Mouse (Mus musculus) MEL-GATA-1-ER (cell line): ENCODE measurements at regions not wholly inside any gene's neighbourhood (a gene's known extent, or its start where the extent isn't known, plus 50 kb on each side); places are given as distances from the start of the nearest gene placed in this dataset.

Experiments used
- DNase-seq: peaks from one replicate; pipeline ENCODE4 v3.0.0-alpha.2; 2012; ENCODE audit warnings: low read depth; ENCODE audit errors: extremely low read depth

DNA sequence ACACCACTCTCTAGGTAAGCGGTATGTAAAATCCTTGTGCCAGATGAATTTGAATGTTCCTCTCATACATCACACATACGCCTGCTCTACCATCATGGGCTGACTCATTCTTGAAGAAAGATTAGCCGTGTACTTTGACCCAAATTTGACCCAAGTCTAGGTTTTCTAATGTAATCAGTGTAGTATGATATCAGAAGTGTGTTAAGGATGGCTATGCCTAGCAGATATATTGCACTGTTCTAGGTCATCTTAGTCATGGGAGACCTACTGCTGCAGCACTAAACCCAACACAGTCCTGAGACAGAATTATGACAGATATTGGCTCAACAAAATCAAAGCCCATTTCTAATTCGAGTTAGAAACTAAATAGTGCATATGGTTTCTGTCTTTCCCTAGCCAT lies 255.1 kb downstream of the Fam49a start:
- DNase-seq, result no peak

DNA sequence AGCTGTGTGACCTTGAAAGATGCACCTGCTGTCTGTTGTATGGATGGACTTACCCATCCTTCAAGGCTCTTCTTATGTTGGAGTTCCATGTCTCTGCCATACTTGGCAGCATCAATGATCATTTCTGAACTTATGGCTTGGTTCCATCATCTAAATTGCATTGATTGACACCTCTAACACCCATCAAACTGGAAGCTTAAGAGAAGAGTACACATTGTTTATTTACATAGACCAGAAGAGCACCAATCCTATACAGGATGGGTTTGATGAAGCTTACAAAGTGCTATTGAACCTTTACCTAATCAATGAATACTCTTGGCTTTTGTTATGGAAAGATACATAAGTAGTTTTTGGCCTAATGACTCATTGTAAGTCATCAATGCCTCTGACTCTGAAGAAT lies 248.8 kb downstream of the Fam49a start:
- DNase-seq, result no peak

DNA sequence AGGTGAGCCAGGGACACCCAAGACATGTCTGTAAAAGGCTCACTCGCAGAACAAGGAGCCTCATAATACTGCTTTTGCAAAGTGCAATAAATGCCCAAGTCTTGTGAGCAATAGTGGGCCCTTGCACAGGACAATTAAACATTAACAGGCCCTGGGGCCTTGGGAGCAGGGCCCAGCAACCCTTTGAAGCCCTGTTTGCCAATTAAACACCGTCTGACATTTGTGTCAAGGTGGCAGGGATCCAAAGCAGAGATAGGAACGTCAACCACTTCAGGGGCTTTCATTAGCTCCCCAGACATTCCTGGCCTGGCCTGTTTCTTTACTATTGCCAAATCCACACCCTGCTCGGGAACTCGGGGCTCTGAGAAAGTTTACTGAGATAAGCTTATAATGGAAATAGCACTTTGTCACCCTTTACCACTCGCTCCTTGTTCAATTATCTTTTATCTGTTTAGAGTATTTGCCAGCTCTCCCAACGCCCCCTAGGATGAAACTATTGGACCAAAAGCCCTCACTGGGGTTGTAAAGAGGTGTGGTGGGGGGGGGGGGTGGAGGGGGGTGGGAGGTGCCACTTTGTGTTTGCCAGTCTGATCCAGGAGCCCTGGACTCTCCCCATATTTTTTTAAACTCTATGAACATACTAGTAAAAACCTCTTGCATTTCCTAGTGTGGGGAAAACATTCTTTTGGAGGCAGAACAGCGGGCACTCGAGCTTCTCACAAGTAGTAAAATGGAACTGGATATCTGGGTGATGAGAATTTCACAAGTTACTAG lies 247.4 kb downstream of the Fam49a start:
- no peak for DNase-seq

DNA sequence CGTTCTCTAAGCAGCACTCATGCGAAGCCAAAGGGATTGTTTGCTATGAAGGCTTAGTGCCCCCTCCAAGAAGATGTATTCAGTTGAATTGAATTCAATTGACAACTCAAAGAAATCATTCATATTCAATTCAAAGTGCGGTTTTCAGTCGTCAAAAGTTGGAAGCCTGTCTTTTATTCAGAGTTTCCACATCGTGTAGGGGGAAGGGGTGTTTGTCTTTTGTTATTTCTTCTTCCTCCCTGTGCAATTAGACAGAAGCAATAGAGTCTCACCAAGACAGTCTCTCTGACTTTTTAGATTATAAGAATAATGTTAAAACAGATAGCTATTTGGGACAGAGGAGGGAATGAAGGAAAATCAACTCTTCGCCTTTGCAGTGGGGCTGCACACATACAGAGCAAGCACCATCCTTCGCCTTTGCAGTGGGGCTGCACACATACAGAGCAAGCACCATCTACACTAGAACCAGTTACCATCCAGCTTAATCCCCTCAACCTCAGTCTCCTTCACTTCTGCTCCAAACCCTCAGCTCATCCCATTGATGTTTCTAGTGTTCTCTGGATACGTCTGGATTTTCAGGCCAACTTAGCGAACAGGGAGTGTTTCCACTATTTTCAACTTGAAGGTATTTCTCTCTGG lies 246.7 kb downstream of the Fam49a start:
- DNase-seq, result no peak

DNA sequence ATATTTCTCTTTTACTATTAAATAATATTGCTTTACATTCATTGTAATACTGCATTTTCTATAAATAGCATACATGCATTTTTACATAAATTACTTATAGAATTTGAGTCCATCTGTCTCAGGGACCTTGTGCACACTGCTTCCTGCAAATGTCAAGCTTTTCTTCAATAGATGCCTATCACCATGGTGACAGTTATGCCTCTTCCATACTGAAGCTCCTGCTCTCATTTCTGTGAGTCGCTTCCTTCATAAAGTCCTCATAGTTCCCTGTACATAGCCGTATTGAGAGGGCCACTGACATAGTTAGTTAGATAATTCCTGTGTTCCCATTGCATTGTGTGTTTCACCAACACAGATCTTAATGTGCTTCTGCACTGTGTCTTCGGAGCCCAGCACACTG lies 244.7 kb downstream of the Fam49a start:
- no peak for DNase-seq

DNA sequence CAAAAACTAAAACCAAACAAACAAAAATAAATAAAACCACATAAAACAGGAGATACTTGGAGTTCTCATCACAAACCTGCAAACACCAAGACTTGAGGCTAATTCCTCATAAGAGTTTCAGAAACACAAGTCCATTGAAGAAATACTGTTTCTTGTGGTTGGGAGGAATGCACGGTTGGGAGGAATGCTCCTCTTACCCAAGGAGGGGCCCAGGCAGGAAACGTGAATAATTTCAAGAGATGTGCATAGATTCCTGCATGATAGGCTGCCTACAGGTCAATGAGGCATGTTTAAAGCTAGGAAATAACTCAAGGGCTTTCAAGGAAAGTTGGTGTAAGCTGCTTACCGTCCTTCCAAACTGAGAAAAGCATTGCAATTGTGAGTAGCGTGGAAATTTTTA lies 243.7 kb downstream of the Fam49a start:
- DNase-seq, result no peak

DNA sequence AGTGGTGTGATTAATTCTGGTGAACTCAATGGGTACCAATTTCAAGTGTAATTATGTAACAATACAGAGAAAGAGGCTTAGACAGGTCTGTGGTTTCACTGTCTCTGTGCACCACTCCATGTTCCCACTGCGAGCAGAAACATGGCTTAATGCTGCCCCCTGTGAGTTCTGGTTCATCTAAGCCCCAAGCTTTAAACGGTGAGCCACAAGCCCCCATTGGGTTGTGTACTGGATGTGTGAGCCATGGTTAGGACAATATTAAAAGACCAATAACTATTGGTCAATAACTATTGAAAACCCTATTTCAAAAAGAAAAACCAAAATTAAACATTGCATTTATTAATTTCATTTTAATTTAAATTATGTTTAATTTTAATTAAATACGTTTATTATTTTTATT lies 238.0 kb downstream of the Fam49a start:
- no peak for DNase-seq

DNA sequence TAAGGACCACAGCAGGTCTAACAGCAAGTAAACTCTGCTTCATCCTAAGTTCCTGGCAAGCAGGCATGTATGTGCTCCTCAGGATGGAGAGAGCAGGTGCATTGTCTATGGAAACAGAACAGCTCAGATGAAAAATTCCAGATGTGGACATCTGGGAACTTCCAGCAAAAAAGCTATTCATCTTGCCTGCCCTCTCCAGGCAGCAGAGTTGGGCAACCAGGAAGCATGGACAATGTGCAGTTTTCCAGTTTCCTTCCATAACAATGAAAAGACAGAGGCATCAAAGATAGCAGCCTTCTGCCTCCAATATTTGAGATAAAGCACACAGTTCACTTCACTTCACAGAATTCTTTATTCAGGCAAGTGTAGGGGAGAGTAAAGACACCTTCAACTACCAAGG lies 236.7 kb downstream of the Fam49a start:
- no peak for DNase-seq

DNA sequence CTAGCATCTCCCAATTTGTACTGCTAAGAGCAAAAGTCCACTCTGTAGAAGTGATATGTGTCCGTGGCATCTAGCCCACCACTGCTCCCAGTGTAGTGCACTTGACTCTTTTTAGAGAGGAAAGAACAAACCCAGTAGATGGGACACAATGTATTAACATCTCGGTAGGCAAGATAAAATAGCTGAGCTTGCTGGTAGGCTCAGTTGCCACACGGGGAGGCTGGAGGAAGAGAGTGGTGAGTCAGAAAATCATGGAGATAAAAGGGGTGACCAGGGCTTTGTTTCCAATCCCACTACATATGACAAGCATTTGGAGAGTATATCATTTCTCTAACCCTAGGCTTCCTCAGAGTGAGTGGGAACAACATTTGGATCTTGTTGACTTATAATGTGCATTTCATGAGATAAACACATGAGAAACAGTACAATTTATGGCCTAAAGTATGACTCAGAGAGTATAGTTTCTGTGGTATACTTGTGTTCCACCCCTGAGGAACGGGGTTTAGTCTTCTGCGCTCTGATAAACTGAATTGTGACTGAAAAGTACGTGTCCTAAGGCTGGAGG lies 235.4 kb downstream of the Fam49a start:
- DNase-seq, result peak; percentile 42

DNA sequence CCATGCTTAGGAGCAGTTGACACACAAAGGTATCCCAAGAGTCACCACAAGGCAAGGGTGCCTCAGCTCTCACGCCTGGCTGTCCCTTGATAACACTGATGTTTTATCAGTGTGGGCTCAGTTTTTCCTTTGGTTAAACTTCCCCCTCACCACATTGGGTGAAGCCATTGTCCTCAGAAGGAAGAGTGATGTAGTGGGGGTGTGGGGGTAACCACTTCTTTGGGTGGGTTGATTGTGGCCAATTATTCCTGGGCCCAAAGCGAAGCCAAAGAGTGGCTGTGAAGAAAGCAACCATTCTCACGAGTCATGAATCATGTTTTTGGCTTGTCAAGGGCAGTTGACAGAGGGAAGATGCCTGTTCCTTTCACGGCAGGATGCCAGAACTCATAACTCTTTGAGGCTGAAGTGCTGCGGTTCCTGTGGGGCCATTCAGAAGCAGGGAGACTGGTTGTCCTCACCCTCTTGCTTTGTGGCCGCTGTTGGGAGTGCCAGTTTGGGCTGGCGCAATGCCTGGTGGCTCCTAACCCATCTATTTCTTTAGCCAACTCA lies 234.7 kb downstream of the Fam49a start:
- peak; percentile 97 for DNase-seq

DNA sequence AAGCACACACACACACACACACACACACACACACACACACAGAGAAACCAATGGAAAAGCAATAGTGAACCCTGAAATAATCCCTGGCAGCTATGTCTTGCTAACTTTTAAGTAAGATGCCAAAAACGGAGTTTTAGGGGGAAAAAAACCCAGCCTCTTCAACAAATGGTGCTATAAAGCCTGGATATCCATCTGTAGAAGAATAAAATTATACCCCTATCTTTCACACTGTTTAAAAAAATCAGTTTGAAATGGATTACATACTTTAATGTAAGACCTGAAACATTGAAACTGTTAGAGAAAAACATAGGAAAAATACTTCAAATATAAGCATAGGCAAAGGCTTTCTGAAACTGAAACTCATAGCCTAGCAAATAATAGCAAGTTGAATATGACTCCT lies 228.2 kb downstream of the Fam49a start:
- no peak for DNase-seq

DNA sequence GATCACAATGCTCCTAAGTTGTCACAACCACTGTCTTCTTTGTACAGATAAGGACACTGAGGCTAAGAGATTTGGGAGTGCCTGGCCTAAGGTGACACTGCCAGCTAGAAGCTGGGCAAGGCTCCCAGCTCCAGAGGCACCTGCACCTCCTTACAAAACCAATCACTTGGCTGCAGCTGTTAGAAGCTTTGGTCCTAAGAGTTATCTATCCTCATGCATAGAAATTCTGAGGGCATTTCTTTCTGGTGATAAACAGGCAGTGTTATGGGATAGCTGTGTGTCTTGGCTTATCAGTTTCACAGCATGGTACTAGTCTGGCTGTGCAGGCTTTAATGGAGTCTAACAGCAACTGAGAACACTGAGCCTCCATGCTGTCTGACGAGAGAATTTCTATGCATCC lies 226.2 kb downstream of the Fam49a start:
- DNase-seq, result peak; percentile 91

DNA sequence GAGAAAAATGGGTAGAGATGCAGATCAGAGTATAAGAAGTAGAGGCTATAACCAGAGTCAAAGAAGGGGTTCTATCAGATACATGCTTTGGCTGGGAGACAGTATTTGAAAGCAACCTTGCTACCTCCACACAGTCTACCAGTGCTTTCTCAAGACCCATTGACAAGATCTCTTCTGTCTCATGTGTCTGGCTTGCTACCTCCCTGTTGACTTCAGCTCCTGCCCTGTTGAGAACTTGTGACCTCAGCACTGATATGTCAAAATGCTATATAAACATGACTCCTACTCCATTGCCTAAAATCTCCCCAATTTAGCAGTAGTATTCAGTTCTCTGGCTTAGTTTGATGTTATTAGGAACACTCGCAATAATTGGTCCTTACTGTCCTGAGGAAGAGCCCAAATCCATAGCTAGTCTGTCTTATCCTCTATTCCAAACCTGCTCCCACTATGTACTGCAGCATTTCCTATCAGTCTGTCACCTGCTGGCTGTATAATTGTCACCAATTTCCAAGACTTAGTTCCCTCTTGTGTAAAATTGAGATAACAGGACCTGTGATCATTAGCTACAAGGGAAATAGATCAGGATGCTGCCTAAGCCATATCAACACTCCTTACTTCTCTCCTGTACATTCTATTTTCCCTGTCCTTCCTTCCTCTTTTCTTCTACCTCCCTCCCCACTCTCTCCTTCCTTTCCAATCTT lies 224.9 kb downstream of the Fam49a start:
- no peak for DNase-seq

DNA sequence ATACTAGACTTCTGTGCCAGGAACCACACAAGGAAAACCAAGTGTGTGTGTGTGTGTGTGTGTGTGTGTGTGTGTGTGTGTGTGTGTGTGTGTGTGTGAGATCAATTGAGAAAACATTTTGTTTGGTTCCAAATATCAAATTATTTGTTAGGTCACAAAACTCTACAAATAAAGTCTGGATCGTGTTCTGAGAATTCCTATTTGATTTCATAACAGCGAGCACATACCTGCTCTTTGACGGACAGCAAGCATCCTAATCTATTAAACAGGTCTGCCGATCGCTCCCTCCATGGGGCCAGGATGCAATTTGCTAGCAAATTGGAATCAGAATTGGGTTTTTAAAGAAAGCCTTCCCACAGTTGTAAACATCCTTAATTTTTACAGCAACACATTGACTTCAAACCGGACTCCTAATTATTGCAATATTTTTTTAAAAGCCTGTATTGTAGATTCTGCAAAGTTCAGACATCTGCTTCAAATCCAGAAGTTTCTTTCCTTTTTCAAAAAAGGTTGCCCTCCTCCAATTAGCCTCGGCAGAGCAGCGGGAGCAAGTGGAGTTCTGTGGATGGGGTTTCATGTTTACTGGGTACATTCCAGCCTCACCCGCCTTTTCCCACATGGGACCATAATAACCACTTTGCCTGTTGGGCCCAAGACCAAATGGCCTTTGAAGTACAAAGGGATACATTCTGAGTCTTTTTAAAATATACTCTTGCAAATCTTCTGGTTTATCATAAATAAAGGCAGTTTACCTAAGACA lies 223.2 kb downstream of the Fam49a start:
- DNase-seq, result no peak

DNA sequence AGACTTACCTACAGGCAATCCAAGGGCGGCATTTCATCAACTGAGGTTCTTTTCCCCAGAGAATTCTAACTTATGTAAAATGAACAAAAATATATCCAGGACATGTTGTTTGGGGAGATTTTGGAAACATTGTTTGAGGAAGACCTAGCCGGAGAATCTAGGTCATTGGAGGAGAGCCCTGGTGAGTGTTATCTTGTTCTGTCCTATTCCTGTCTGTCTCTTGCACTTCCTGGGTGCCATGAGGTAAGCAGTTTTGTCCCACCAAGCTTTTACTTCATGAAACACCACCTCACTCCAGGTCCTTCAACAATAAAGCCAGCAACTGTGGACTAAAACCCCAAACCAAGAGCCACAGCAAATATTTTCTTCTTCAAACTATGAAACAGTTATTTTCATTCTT lies 218.5 kb downstream of the Fam49a start:
- DNase-seq, result no peak

DNA sequence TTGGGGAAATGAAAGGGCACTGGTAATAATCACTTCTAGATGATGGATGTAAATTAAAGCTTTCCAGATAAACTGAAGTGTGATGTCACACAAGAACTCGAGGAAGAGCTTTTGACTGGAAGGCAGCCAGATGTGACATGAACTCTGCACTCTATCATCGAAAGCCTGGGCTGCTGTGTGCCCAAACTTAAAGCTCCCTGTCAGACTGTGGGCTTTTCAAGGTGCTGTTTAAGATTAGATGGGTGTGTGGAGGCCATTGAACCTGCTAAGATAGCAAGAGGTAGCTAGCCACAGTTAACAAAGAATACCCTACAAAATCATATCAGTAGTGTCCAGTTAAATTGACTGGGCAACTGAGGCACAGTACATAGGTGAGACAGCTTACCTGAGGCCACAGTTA lies 190.1 kb downstream of the Fam49a start:
- DNase-seq, result no peak

DNA sequence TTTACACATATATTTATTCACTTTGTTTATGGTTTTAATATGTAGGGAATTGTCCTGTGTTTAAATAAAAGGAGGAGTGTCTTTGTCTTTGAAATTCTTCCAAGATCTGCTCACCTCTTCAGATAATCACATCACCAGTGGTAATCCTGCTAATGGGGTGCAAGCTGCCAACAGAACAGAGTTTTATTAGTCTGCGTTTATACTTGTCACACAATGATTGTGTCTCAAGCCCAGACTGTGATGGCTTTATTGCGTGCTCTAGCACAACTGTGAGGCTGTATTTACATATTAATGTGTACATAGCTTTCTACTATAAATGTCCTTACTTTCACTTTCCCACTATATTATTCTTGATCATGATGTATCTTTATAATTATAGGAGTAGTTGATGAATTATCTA lies 184.8 kb downstream of the Fam49a start:
- no peak for DNase-seq

DNA sequence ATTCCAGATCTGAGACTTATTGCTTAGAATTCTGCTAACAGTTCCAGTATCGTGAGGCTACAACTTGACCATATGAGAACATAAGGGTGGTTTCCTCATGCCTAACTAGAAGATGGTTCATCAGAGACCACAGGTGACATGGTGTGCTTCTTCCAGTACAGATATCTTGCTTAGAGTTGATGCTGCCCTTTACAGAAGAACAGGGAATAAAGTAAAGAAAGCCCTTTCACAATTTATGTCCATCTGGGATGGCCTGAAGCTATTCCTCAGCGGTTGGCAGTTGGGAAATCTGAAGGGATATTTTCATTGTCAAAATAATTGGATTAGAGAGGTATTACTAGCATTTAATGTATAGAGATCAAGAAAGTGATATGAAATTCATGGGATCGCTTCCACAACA lies 184.3 kb downstream of the Fam49a start:
- no peak for DNase-seq

DNA sequence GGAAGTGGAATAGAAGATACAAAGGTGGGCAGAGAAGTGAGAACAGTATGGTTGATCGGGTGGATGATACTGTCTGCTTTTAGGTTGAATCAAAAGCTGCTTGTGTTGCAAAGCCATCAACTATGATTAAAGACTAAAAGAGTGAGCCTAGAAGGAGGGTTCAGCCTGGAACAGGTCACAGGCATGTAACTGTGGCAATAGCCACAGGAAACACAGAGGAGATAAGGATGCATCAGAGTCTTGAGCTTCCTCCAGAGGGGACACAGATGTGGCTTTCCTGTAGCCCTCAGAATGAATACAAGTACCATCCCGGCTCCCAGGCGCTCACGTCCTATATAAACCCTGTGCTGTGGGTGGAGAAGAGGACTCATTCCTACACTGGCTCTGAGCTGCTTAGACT lies 180.9 kb downstream of the Fam49a start:
- no peak for DNase-seq

DNA sequence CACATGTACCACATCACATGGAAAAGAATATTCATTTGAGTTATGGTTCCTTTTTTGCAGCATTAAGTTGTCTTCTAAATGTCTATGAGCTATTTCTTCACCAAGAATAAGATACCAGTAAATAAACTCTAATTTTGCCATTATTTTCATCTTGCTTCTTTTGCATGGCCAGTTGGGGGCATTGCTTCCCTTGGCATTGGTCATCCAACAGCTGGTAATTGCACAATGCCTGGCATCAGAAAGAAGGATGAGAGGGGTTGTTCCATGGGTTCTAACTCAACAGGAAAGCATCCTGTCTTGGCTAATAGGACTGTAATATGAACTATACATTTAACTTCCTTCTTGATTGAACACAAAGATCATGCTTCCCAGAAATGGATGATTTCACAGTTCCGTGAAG lies 174.4 kb downstream of the Fam49a start:
- no peak for DNase-seq

DNA sequence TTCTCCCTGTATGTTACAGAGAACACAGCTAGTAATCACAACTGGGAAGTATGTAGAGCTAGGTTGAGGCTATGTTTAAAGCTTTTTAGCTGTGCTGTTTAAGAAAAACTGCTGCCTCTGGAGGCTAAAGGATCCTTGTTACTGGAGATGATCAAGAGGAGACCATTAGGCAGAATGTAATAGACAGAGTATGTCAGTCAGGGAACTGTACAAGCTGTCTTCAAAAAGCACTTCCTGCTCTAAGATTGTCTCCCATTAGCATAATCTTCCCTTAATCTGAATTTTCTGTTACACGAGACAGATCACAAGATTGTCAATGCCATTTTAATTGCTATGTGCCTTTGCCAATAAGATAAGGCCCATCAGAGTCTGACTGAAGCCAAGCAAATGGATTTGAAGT lies 170.7 kb downstream of the Fam49a start:
- DNase-seq, result no peak
